Mouse (Mus musculus) urinary bladder, adult 2 months (tissue): ENCODE measurements around the gene Cdc42bpb. TPM values are rescaled to one million over a fixed set of nuclear protein-coding genes. Genes with fewer than 3 reads are reported as not detected.
A peak's percentile ranks its signal among the peaks of the same experiment; 100 is the strongest.

ENCODE experiments used
- DNase-seq: peaks from one replicate; pipeline ENCODE4 v3.0.0; 2022; ENCODE audit warnings: low spot score
- polyA plus RNA-seq: library from polyadenylated mRNA; depleted of rRNA; stranded (reverse); fragments of >200 nt; gene quantifications from 2 replicates; pipeline ENCODE4 v1.2.3, GENCODE M21; 2012; rRNA removed

Cdc42bpb gene
- 143 and 148 TPM in 2 replicates for polyA plus RNA-seq

- DNase-seq, result peak; percentile 98
These were observed at the start of gene Cdc42bpb for GRCm38 (mm10) chr12:111377376-111377973. TSS of gene Cdc42bpb (minus strand) at chr12:111377718.

GRCm38 (mm10) chr12:111425789-111426460 is 48.4 kb upstream of the Cdc42bpb start:
- peak; percentile 98 for DNase-seq

- peak; percentile 78 for DNase-seq
These were observed 47.7 kb upstream of the Cdc42bpb start for GRCm38 (mm10) chr12:111425258-111425657.

- no peak for DNase-seq
These were observed 47.0 kb upstream of the Cdc42bpb start for GRCm38 (mm10) chr12:111424547-111424946.

- no peak for DNase-seq
These were observed 46.1 kb upstream of the Cdc42bpb start for GRCm38 (mm10) chr12:111423570-111424129.

- DNase-seq, result no peak
These were observed 45.3 kb upstream of the Cdc42bpb start for GRCm38 (mm10) chr12:111422852-111423251.

- no peak for DNase-seq
These were observed 43.6 kb upstream of the Cdc42bpb start for GRCm38 (mm10) chr12:111420946-111421709.

GRCm38 (mm10) chr12:111419918-111420317 is 42.4 kb upstream of the Cdc42bpb start:
- DNase-seq, result no peak

GRCm38 (mm10) chr12:111416921-111417779 is 39.6 kb upstream of the Cdc42bpb start, which contains the start of gene Exoc3l4:
TSS of gene Exoc3l4 (plus strand) at chr12:111417017.
- DNase-seq, result no peak

GRCm38 (mm10) chr12:111413300-111413699 is 35.8 kb upstream of the Cdc42bpb start:
- DNase-seq, result peak; percentile 82

- no peak for DNase-seq
These were observed 35.2 kb upstream of the Cdc42bpb start for GRCm38 (mm10) chr12:111412581-111413284.

GRCm38 (mm10) chr12:111411631-111412355 is 34.3 kb upstream of the Cdc42bpb start:
- DNase-seq, result no peak

- DNase-seq, result no peak
These were observed 32.1 kb upstream of the Cdc42bpb start for GRCm38 (mm10) chr12:111409583-111409982.

- DNase-seq, result no peak
These were observed 29.1 kb upstream of the Cdc42bpb start, which contains the start of gene Lbhd2 for GRCm38 (mm10) chr12:111406622-111407021. TSS of gene Lbhd2 (plus strand) at chr12:111406809.

- no peak for DNase-seq
These were observed 27.4 kb upstream of the Cdc42bpb start for GRCm38 (mm10) chr12:111404880-111405279.

GRCm38 (mm10) chr12:111401454-111402184 is 24.1 kb upstream of the Cdc42bpb start:
- DNase-seq, result no peak

GRCm38 (mm10) chr12:111396997-111397396 is 19.5 kb upstream of the Cdc42bpb start:
- DNase-seq, result no peak

GRCm38 (mm10) chr12:111394008-111394407 is 16.5 kb upstream of the Cdc42bpb start:
- no peak for DNase-seq

GRCm38 (mm10) chr12:111387146-111387545 is 9.6 kb upstream of the Cdc42bpb start:
- DNase-seq, result no peak
